Mouse (Mus musculus): ENCODE measurements around the gene Strap.

GRCm38 (mm10) chr6:137747174-137747928 lies 12.5 kb downstream of the Strap start:
- TF ChIP-seq CTCF (IDR thresholded peaks at IDR 0.05; ENCODE audit: extremely low read depth, insufficient read depth, insufficient read length, insufficient replicate concordance) (peak; percentile 10; the same call in 1 of the 2 replicates), POLR2A (IDR thresholded peaks at IDR 0.05; ENCODE audit: low read depth, low read length) (no peak)
